Mouse (Mus musculus) hindbrain, embryonic 11.5 days (tissue): ENCODE results near the gene Rnf6. TPM values are rescaled to one million over a fixed set of nuclear protein-coding genes. Genes with fewer than 3 reads are reported as not detected.

Source experiments
- ATAC-seq: fragments of 200-750 bp; cut with Nextera tagmentation; 2 replicates; pipeline ENCODE4 v1.8.0; 2017; ENCODE audit warnings: mild to moderate bottlenecking, moderate TSS enrichment, moderate library complexity; ENCODE audit not compliant: low FRiP score
- DNase-seq: peaks from one replicate; pipeline ENCODE4 v3.0.0-alpha.2; 2015; ENCODE audit warnings: low spot score
- H3K27ac ChIP-seq: fragments of 300-500 bp; sonication (generic); 2 replicates; pipeline ENCODE4 v1.5.1; 2014; ENCODE audit warnings: mild to moderate bottlenecking, low read depth, low read length
- H3K27me3 ChIP-seq: fragments of 300-500 bp; sonication (generic); 2 replicates; pipeline ENCODE4 v1.6.1; 2014; ENCODE audit warnings: mild to moderate bottlenecking, low read length, moderate library complexity, mixed read lengths; ENCODE audit not compliant: control insufficient read depth, insufficient read depth
- H3K36me3 ChIP-seq: fragments of 300-500 bp; sonication (generic); 2 replicates; pipeline ENCODE4 v1.6.1; 2014; ENCODE audit warnings: mild to moderate bottlenecking, low read length, moderate library complexity, mixed read lengths; ENCODE audit not compliant: control insufficient read depth, insufficient read depth
- H3K4me1 ChIP-seq: fragments of 300-500 bp; sonication (generic); replicated peaks from 2 replicates; pipeline ENCODE4 v1.6.1; 2014; ENCODE audit warnings: low read length, mixed read lengths; ENCODE audit not compliant: control insufficient read depth, insufficient read depth
- H3K4me2 ChIP-seq: fragments of 300-500 bp; sonication (generic); replicated peaks from 2 replicates; pipeline ENCODE4 v1.6.1; 2014; ENCODE audit warnings: mild to moderate bottlenecking, low read depth, low read length
- H3K4me3 ChIP-seq: fragments of 300-500 bp; sonication (generic); 2 replicates; pipeline ENCODE4 v1.5.1; 2014; ENCODE audit warnings: low read depth, low read length
- H3K9ac ChIP-seq: fragments of 300-500 bp; sonication (generic); 2 replicates; pipeline ENCODE4 v1.6.1; 2014; ENCODE audit warnings: low read depth, low read length
- H3K9me3 ChIP-seq: fragments of 300-500 bp; sonication (generic); 2 replicates; pipeline ENCODE4 v1.6.1; 2016; ENCODE audit warnings: low read length; ENCODE audit not compliant: control insufficient read depth
- WGBS: fragments of 180-500 bp; shearing (Covaris S2); extraction: QIAGEN DNeasy Blood & Tissue Kit; methylation state at CpG from one replicate; pipeline ENCODE4 v1.1.7; 2014; 5-methylcytosine and 5-hydroxymethylcytosine counted together
- polyA plus RNA-seq: library from polyadenylated mRNA; unstranded; fragments of >200 nt; fragmentation: Nextera tagmentation; extraction: Ambion mirVana; gene quantifications from 2 replicates; pipeline ENCODE4 v1.2.1, GENCODE M21; 2014

The Rnf6 gene
- polyA plus RNA-seq, 1 experiment from 2014 or later, result 22.1 TPM

DNA sequence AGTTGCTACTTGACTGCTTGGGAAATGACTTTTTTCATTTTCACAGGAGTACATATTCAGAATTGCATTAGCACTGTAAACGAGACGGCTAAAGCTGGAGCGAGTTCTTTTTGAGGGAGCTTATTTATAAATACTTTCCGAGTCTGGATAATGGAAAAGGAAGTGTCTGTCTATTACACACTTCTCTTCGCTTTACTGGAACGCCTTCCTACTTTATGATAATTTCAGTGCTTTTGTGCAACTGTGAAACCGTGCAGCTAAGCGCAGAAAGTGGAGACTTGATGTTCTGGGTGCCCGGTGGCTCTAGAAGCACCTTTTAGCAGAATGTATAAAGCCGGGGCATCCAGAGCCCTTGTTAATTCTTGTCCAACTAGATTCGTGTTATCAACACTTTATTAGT, 11.5 kb upstream of the Rnf6 start:
- Histone ChIP-seq H3K27ac (no peak overlapping the region), H3K36me3 (no peaks in the 10 kb centered on the region), H3K9ac (no peak overlapping the region), H3K4me2 (peak overlapping the region; percentile 37), H3K4me1 (no peaks in the 10 kb centered on the region; the same call in 1 of the 2 replicates), H3K4me3 (peak overlapping the region; percentile 9; the same call in 1 of the 2 replicates), H3K27me3 (no peaks in the 10 kb centered on the region), H3K9me3 (no peaks in the 10 kb centered on the region)
- WGBS, result 80% methylated on average over 11 of the region's 11 CpGs
- no peak for DNase-seq
- ATAC-seq, result no peak

DNA sequence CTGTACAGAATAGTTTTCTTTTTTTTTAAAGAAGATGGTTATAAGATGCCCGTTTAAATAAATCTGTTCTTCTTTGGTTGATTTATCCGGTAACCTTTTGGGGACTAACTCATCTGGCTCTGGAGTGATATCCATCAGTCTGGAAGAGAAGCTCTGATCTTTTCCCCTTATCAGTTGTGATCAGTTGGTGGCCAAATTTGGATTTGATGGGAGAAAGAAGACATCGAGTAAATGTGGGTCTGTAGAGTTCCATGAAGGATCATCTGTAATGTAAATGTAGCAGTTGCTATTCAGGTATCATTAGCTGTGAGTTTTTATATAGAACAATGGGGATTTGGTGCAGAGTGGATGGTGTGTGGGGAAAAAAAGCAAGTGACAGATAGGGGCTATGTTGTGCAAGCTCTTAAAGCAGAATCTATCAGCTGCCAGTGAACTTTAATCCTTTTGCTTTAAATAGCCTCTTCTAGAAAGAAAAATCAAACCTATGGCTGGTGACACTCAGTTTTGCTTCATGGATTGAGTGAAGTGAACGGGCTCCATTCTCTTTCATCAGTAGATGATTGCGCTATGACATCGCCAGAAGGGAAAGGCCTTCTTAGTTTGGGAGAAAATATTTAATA, 10.8 kb upstream of the Rnf6 start:
- H3K27me3 ChIP-seq, result no peaks in the 10 kb centered on the region
- no peaks in the 10 kb centered on the region for H3K9me3 ChIP-seq
- H3K27ac ChIP-seq, result no peak overlapping the region
- DNase-seq, result peak; percentile 16
- H3K4me2 ChIP-seq, result peak overlapping the region; percentile 76
- peak overlapping the region; percentile 81 for H3K4me3 ChIP-seq
- H3K9ac ChIP-seq, result peak overlapping the region; percentile 88
- H3K4me1 ChIP-seq, result no peaks in the 10 kb centered on the region; the same call in 1 of the 2 replicates
- ATAC-seq, result no peak
- WGBS, result 46% methylated on average over 6 of the region's 6 CpGs
- H3K36me3 ChIP-seq, result no peaks in the 10 kb centered on the region

DNA sequence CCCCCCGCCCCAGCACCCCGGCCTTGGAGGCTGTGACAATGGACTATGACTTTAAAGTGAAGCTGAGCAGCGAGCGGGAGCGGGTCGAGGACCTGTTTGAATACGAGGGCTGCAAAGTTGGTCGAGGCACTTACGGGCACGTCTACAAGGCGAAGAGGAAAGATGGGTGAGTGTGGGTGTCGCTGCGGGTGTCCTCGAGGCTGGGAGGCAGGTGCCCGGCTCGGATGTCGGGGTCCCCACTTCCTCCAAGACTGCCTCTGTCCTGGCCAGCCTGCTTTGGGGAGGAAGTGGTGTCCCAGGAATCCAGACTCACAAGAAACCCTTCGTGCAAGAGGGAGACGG, 10.3 kb upstream of the Rnf6 start:
- H3K4me1 ChIP-seq, result no peaks in the 10 kb centered on the region; the same call in 1 of the 2 replicates
- no peaks in the 10 kb centered on the region for H3K36me3 ChIP-seq
- WGBS, result 0% methylated on average over 19 of the region's 19 CpGs
- peak overlapping the region; percentile 88 for H3K9ac ChIP-seq
- peak overlapping the region; percentile 88 for H3K27ac ChIP-seq
- H3K27me3 ChIP-seq, result no peaks in the 10 kb centered on the region
- peak overlapping the region; percentile 76 for H3K4me2 ChIP-seq
- no peak for DNase-seq
- no peaks in the 10 kb centered on the region for H3K9me3 ChIP-seq
- no peak; the same call in 1 of the 2 replicates for ATAC-seq
- H3K4me3 ChIP-seq, result peak overlapping the region; percentile 81

GRCm38 (mm10) chr5:146230864-146231654, 9.7 kb upstream of the Rnf6 start, which contains the start of gene Cdk8:
Gene Cdk8 (plus strand): TSS chr5:146231230.
- H3K4me2 ChIP-seq, result peak within 1 kb of the TSS; percentile 76
- ATAC-seq (peak; percentile 87), DNase-seq (peak; percentile 98)
- peak within 1 kb of the TSS; percentile 88 for H3K9ac ChIP-seq
- no peaks in the 10 kb centered on the region for H3K36me3 ChIP-seq
- WGBS, result under 1% methylated on average over 64 of the region's 102 CpGs
- peak within 1 kb of the TSS; percentile 81 for H3K4me3 ChIP-seq
- no peaks in the 10 kb centered on the region for H3K27me3 ChIP-seq
- H3K4me1 ChIP-seq, result no peaks in the 10 kb centered on the region; the same call in 1 of the 2 replicates
- H3K27ac ChIP-seq, result peak within 1 kb of the TSS; percentile 88
- H3K9me3 ChIP-seq, result no peaks in the 10 kb centered on the region

DNA sequence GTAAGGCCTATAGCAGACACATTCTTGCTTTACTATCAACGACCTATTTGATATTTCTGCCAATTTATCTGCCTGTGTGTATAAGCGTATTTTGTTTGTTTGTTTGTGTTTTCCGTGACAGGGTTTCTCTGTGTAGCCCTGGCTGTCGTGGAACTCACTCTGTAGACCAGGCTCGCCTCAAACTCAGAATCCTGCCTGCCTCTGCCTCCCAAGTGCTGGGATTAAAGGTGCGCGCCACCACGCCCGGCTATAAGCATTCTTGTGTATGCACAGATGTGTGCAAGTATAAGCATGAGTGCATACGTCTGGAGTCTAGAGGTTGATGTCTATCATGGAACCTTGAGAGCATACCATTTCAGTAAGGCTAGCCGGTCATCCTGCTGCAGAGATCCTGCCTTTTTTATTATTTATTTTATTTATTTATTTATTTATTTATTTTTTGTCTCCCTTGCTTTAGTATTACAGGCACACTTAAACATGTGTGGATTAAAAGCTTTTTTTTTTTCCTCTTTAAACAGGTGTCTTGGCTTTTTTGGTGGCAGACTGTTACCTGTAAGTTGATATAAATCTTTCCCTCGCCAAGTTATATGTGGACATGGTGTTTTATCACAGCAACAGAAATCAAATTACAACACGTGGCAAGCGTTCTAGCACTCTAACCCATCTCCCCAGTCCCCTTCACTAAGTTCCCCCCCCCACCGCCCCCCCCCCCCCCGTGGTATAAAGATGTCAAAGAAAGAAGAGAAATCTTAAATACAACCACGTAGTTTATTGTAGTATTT, 8.7 kb upstream of the Rnf6 start:
- DNase-seq, result peak; percentile 5
- Histone ChIP-seq H3K9me3 (no peaks in the 10 kb centered on the region), H3K4me1 (no peaks in the 10 kb centered on the region; the same call in 1 of the 2 replicates), H3K4me3 (peak overlapping the region; percentile 81), H3K36me3 (no peaks in the 10 kb centered on the region), H3K9ac (peak overlapping the region; percentile 88), H3K4me2 (peak overlapping the region; percentile 54), H3K27me3 (no peaks in the 10 kb centered on the region), H3K27ac (0 out of 2 replicates have a peak overlapping the region, but pooled peaks have one; percentile 88)
- peak; percentile 5; the same call in 1 of the 2 replicates for ATAC-seq
- WGBS, result 66% methylated on average over 15 of the region's 17 CpGs

GRCm38 (mm10) chr5:146227496-146227895, 6.1 kb upstream of the Rnf6 start:
- Histone ChIP-seq H3K4me2 (no peak overlapping the region), H3K9ac (no peak overlapping the region), H3K36me3 (no peaks in the 10 kb centered on the region), H3K9me3 (no peaks in the 10 kb centered on the region), H3K4me3 (no peak overlapping the region), H3K27ac (no peak overlapping the region), H3K27me3 (no peaks in the 10 kb centered on the region), H3K4me1 (no peaks in the 10 kb centered on the region; the same call in 1 of the 2 replicates)
- 86% methylated on average over 8 of the region's 8 CpGs for WGBS
- DNase-seq, result no peak
- no peak for ATAC-seq

DNA sequence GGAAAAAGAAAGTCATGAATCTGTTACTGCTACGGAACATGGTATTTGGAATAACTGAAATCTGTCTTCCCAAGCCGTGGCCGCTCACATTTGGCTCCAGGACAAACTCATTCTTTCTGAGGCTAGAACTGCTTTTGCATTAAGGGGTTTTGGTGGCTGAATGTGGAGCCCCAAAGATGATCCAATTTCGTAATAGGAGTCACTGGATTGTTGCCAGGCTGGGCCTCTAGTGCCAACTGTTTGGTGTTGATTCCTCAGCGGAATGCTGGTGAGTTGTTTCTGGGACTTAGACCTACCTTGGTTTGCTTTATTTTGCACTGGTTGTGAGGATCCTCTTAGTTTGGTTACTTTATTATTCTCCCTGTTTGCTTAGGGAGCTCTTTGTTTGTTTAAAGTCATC, 2.4 kb upstream of the Rnf6 start:
- Histone ChIP-seq H3K9ac (no peak overlapping the region), H3K27ac (no peak overlapping the region), H3K36me3 (no peaks in the 10 kb centered on the region), H3K4me1 (peaks cover 3% of the 10 kb centered on the region; the same call in 1 of the 2 replicates), H3K9me3 (no peaks in the 10 kb centered on the region), H3K27me3 (no peaks in the 10 kb centered on the region), H3K4me2 (no peak overlapping the region), H3K4me3 (no peak overlapping the region)
- no peak for ATAC-seq
- DNase-seq, result no peak
- WGBS, result 90% methylated on average over 5 of the region's 5 CpGs

DNA sequence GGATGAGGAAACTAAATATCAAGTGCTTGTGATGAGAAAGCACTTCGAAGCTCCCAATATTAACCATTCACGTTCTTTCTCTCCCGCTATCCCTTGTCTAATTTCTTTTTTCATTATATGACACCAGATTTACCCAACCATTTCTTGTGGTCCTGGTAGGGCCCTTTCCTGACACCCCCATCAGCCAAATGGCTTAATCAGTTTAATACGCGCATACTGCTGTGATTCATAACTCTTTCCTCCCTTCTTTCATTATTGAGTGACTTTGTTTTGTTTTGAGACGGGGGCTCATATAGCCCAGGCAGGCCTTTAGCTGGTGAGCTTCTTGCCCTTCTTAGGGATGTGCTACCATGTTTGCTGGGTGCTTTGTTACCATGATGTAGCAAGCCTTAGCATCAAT, 367 bp upstream of the Rnf6 start:
- no peak for DNase-seq
- no peak for ATAC-seq
- WGBS, result 33% methylated on average over 6 of the region's 6 CpGs

More for the DNA sequence above, 367 bp upstream of the Rnf6 start:
- peak overlapping the region; percentile 89 for H3K27ac ChIP-seq
- H3K27me3 ChIP-seq, result no peaks in the 10 kb centered on the region
- H3K4me2 ChIP-seq, result peak overlapping the region; percentile 60
- H3K4me1 ChIP-seq, result peaks cover 3% of the 10 kb centered on the region; the same call in 1 of the 2 replicates
- no peaks in the 10 kb centered on the region for H3K36me3 ChIP-seq
- H3K9ac ChIP-seq, result peak overlapping the region; percentile 76
- H3K4me3 ChIP-seq, result peak overlapping the region; percentile 60
- H3K9me3 ChIP-seq, result no peaks in the 10 kb centered on the region
